Mouse (Mus musculus): ENCODE measurements around the gene Myom3. TPM values are rescaled to one million over a fixed set of nuclear protein-coding genes. Genes with fewer than 3 reads are reported as not detected.

Gene Myom3
- polyA plus RNA-seq, 1 experiment from 2014 or later: 0.12 TPM

DNA sequence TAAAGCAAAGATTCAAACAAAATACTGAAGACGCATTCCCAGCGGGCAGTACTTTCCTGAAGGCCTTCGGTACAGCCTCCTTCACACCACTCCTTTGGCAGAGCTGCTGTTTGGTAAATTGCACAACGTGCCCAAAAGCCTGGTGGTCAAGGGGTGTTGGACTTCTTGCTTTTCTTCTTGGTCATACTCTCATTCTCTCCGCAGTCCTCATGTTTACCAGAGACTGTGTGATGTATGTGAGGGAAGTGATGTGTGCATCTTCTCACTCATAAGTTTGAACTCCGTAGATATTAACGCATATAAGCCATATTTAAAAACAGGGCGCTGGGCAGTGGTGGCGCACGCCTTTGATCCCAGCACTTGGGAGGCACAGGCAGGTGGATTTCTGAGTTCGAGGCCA, 95.1 kb downstream of the Myom3 start:
- H3K4me3 ChIP-seq: peak overlapping the region; percentile 95
- peaks cover 50% of the 10 kb centered on the region for H3K4me1 ChIP-seq

DNA sequence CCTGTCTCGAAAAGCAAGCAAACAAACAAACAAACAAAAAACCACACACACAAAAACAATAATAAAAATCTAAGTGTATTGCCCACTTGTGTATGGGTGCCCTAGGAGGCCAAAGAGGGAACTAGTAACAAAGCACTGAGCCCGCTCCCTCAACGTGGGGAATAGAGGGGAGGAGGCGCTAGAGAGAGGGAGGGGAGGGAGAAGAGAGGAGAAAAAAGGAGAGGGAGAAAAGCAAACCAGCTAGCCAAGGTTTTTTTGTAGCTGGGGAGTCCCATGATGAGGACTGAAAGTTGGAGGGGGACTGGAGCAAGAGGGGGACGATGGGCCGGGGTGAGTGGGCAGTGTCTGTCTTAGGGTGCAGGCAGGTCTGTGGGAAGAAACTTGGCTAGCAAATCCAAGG, 95.6 kb downstream of the Myom3 start:
- no peaks in the 10 kb centered on the region for H3K27me3 ChIP-seq (ENCODE audit: low read depth, poor library complexity, severe bottlenecking)
- H3K4me1 ChIP-seq: peaks cover 53% of the 10 kb centered on the region
- no peak for DNase-seq (ENCODE audit: low spot score)
- 10% methylated on average over 6 of the region's 6 CpGs for WGBS
- H3K4me3 ChIP-seq: peak overlapping the region; percentile 95
- peaks cover 16% of the 10 kb centered on the region for H3K36me3 ChIP-seq
- peak overlapping the region; percentile 99 for H3K27ac ChIP-seq (replicated peaks)
- H3K9me3 ChIP-seq (replicated peaks): no peaks in the 10 kb centered on the region

More for the DNA sequence above, 95.1 kb downstream of the Myom3 start:
- peaks cover 11% of the 10 kb centered on the region for H3K36me3 ChIP-seq
- H3K9me3 ChIP-seq (replicated peaks): no peaks in the 10 kb centered on the region
- WGBS: 67% methylated on average over 11 of the region's 11 CpGs
- no peak for DNase-seq (ENCODE audit: low spot score)
- no peaks in the 10 kb centered on the region for H3K27me3 ChIP-seq (ENCODE audit: low read depth, poor library complexity, severe bottlenecking)
- peak overlapping the region; percentile 99 for H3K27ac ChIP-seq (replicated peaks)

DNA sequence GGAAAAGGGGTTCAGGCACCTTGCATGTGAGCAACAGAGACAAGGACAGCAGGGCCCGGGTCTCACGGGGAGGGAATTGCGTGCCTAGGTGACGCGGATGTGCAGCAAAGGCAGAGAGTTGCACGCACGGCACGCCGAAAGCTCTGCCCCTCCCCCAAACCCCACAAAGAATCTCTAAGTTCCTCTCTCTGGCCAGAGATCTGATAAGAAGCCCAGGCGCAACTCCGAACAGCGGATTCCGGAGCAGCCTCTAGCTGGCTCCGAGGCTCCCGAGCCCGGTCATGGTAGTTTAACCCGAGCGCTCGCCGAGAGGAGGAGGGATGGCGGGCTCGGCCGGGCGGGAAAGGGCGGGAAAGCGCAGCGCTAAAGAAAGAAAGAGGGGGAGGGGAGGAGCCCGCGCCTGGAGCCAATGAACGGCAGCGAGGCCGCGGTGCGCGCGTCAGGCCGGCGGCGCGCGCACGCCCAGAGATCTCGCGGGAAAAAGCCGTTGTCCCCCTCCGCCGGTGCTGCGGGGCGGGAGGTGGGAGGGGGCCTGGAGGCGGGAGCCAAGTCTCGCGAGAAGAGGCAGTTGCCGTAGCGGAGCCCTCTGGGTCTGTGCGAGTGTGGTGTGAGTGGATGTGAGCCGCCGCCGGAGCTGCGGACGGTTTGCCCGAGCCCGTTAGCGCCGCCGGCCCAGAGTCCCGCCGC, 96.2 kb downstream of the Myom3 start, which contains the start of gene Srsf10:
TSS of gene Srsf10 (plus strand) at position 212 of the 687 bp plus-strand sequence.
- Histone ChIP-seq H3K4me3 (peak within 1 kb of the TSS; percentile 95), H3K9me3 (replicated peaks) (no peaks in the 10 kb centered on the region), H3K4me1 (peaks cover 49% of the 10 kb centered on the region), H3K36me3 (peaks cover 20% of the 10 kb centered on the region), H3K27ac (replicated peaks) (peak within 1 kb of the TSS; percentile 99), H3K27me3 (ENCODE audit: low read depth, poor library complexity, severe bottlenecking) (no peaks in the 10 kb centered on the region)
- DNase-seq (ENCODE audit: low spot score): peak; percentile 99
- under 1% methylated on average over 67 of the region's 67 CpGs for WGBS

DNA sequence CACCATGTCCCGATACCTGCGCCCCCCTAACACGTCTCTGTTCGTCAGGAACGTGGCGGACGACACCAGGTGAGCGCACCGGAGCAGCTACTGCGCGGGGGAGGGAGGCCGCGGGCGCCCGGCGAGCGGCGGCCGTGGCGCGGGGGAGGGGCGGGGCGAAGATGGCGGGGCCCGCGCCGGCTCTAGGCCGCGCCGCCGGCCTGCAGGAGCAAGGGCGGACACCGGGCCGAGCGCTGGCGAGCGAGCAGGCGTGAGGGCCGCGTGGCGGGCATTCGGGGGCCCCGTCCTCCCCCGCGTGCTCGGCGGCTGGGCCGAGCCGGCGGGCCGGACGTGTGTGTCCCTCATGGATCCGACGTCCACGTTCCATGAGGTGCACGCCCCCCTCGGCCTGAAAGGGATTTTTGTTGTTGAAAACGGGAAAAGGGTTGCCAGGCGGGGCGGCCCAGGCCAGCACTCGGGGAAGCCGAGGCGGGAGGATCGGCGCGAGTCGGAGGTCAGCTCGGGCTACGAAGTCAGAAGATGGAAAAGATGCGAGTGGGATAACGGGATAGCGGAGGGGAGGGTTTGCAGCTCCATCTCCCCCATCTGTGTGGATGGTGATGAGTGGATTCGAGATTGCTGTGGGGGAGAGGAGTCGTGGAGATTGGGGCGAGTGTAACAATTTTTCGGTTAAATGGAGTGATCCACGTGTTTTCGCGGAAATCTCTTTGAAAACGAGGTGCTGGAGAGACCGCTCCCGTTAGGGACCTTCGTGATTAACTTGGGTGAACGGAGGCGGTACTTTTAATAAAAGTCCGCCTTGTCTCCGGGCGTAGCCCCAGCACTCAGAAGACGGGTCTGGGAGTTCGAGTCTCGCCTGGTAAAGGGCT, 96.9 kb downstream of the Myom3 start:
- Histone ChIP-seq H3K36me3 (peaks cover 27% of the 10 kb centered on the region), H3K27me3 (ENCODE audit: low read depth, poor library complexity, severe bottlenecking) (no peaks in the 10 kb centered on the region), H3K4me3 (peak overlapping the region; percentile 95), H3K27ac (replicated peaks) (peak overlapping the region; percentile 99), H3K9me3 (replicated peaks) (no peaks in the 10 kb centered on the region), H3K4me1 (peaks cover 45% of the 10 kb centered on the region)
- under 1% methylated on average over 90 of the region's 91 CpGs for WGBS
- peak; percentile 84 for DNase-seq (ENCODE audit: low spot score)

DNA sequence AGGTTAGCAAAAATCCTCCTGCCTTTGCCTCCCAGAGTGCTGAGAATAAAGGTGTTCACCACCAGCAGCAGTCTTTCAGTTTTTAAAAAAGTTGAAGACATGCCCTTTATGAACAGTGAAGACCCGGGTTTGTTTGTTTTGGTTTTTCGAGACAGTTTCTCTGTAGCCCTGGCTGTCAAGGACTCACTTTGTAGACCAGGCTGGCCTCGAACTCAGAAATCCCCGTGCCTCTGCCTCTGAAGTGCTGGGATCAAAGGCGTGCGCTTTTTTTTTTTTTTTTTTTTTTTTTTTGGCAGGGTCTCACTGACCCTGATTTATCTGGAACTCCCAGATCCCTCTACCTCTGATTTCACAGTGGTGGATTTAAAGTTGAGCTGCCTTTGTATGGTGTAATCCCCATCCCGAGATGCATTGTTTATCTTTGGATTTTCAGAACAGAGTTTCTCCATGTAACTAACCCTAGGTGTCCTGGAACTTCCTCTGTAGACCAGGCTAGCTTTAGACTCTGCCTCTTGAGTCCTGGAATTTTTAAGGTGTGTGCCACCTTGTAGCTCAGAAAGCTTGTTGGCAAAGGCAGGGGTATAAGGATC, 98.2 kb downstream of the Myom3 start:
- Histone ChIP-seq H3K36me3 (peaks cover 40% of the 10 kb centered on the region), H3K9me3 (replicated peaks) (no peaks in the 10 kb centered on the region), H3K4me3 (peak overlapping the region; percentile 95), H3K4me1 (peaks cover 45% of the 10 kb centered on the region), H3K27ac (replicated peaks) (peak overlapping the region; percentile 99), H3K27me3 (ENCODE audit: low read depth, poor library complexity, severe bottlenecking) (no peaks in the 10 kb centered on the region)
- peak; percentile 26 for DNase-seq (ENCODE audit: low spot score)
- WGBS: 16% methylated on average over 7 of the region's 7 CpGs

Other genes with a start within 250 kb of the Myom3 start
- 1.3 and 2.5 TPM in 2 replicates for gene Grhl3, start 186.1 kb upstream of the Myom3 start, polyA plus RNA-seq (2016; fragmentation: Nextera tagmentation; extraction: Ambion mirVana)
- 0.10 and 0.21 TPM in 2 replicates for gene Ifnlr1, start 73.4 kb upstream of the Myom3 start, polyA plus RNA-seq (2016; fragmentation: Nextera tagmentation; extraction: Ambion mirVana)
- gene Il22ra1, start 31.5 kb upstream of the Myom3 start, polyA plus RNA-seq (2016; fragmentation: Nextera tagmentation; extraction: Ambion mirVana): not detected in 2 replicates
- 368 and 383 TPM in 2 replicates for gene Srsf10, start 96.0 kb downstream of the Myom3 start, polyA plus RNA-seq (2016; fragmentation: Nextera tagmentation; extraction: Ambion mirVana)
- 216 and 225 TPM in 2 replicates for gene Pnrc2, start 114.1 kb downstream of the Myom3 start, polyA plus RNA-seq (2016; fragmentation: Nextera tagmentation; extraction: Ambion mirVana)
- 0.46 and 0.60 TPM in 2 replicates for gene Cnr2, start 135.7 kb downstream of the Myom3 start, polyA plus RNA-seq (2016; fragmentation: Nextera tagmentation; extraction: Ambion mirVana)
- 54.0 and 63.7 TPM in 2 replicates for gene Fuca1, start 161.0 kb downstream of the Myom3 start, polyA plus RNA-seq (2016; fragmentation: Nextera tagmentation; extraction: Ambion mirVana)
- gene Hmgcl, start 186.7 kb downstream of the Myom3 start, polyA plus RNA-seq (2016; fragmentation: Nextera tagmentation; extraction: Ambion mirVana): 64.5 and 70.1 TPM in 2 replicates
- 47.2 and 47.6 TPM in 2 replicates for gene Gale, start 204.0 kb downstream of the Myom3 start, polyA plus RNA-seq (2016; fragmentation: Nextera tagmentation; extraction: Ambion mirVana)
- gene Lypla2, start 212.9 kb downstream of the Myom3 start, polyA plus RNA-seq (2016; fragmentation: Nextera tagmentation; extraction: Ambion mirVana): 214 and 220 TPM in 2 replicates
- 66.3 and 69.6 TPM in 2 replicates for gene Pithd1, start 227.5 kb downstream of the Myom3 start, polyA plus RNA-seq (2016; fragmentation: Nextera tagmentation; extraction: Ambion mirVana)

Data from midbrain, embryonic 10.5 days (tissue).